Mouse (Mus musculus) urinary bladder, postnatal 4 days (tissue): Measurements from ENCODE around the gene Stx11.
"Not testable (repeated sequence)": the region's sequence is repeated elsewhere in the genome, so short reads cannot be mapped to it uniquely, and the experiment has no call there.

Experiments
- DNase-seq, 2 experiments: peaks; one replicate each; pipeline ENCODE4 v3.0.0; 2021 to 2022; ENCODE audit warnings: low spot score in 2 of 2

Stx11 gene

DNA sequence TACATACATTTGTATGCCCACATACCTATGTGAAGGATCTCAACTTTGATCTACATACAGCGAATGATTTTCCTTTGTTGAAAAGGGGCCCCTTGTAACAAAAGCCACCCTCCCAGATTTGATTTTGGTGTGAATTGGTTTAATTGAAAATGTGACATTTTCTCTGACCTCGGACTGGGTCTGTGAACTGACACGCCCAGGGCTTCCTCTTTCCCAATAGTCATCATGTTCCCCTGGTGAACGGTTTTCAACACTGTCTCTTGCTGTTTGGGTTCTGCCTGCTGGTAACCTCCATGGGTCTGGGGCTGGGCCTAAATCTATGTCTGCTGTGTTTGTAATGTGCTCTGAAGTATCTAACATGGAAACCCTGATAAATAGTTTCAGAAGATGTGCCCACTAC lies 6.8 kb downstream of the Stx11 start:
- no peak for DNase-seq

DNA sequence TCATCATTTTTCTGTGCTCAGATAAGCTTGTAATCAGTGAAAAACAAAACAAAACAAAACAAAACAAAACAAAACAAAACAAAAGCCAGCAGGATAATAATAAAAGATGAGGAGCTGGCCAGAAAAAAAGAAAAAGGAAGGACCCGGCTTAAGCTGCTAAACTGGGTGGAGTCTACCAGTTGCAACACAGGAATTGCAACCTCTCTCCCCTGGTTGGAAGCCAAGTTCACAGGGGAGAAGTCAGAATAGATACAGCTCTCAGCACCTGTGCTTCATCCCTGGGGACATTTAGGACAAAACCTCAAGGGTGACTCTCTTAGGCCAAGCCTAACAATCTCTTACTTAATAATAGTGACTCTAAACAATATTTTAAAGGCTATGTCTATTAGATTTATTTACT lies 8.3 kb downstream of the Stx11 start:
- no peak for DNase-seq

DNA sequence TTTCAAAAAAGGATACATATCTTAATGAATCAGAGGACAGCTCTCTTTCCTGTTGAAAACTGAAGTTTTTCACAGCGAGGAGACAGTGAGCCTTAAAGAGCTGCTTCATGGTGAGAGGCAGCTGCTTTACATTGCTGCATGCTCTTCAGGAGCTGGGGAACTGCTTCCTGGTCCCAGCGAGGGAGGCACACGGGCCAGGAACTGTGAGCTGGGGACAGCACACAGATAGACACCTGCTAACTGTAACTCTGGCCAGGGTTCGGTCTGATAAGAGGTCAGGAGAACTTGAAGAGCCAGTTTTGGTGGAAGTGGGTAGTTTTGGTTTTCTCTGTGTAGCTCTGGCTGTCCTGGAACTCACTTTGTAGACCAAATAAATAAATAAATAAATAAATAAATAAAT lies 12.7 kb downstream of the Stx11 start:
- not testable (repeated sequence) for DNase-seq

DNA sequence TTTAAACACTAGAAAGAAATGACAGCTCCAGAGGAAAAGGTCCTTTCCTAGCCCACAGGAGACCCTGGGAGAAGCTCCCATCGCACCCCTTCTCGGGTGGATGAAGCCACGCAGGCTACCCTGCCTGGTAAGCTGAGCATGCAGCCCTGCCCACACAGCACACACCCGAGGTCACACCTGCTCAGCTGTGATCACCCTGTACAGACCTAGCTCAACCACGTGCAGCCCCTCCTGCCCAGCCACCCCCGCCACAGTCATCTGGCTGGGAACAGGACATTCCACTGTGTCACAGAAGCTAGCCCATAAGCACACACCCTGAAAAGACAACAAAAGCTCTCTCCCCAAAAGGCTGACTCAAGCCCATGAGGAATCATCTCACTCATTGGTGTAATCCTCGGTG lies 14.8 kb downstream of the Stx11 start:
- DNase-seq, result no peak

DNA sequence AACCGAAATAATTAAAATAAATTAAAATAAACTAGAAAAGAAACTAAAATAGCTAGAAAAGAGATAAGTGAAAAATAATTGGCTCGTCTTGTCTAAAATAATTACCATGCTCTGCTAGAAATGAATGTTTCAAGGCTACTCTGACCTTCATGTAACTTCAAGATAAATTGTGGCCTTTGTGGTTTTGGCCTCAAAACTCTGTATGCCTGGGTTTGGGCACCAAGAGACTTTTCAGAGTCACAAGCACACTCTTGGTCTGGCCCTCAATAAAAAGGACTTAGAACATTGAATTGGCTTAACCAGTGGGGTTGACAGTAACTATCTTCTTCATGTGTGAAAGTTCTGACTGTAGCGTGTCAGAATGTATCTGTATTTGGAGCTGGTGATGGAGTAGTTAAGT lies 16.5 kb downstream of the Stx11 start:
- no peak for DNase-seq

DNA sequence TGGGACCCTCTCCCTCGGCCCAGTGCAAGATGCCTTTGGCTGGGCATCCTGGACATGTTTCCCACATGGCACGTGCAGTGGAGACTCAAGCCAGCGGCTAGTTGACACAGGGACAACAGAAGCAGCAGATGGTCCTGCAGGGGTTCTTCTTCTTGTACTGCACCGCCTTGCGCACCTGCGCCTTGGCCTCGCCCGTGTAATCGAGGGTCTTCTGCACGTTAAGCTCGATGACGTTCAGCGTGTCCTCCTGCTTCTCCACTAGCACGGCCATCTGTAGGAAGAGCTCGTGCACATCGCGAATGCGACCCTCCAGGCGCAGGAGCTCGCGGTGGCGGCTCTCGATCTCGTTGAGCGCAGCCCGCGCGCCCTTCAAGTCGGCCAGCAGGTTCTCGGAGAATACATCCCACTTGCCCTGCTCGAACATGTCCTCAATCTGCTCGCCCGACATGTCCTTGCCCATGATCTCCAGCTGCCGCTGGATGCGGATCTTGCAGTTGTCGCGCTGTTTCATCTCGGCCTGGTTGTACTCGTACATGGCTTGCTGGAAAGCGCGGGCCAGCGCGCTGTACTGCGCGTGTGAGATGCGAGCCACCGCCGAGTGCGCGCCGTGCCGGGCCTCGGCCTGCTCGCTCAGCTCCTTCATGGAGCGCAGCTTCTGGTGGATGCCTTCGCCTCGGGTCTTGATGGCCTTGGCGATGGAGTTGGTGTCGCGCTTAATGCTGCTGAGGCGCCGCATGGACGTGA lies 22.9 kb downstream of the Stx11 start:
- no peak for DNase-seq

DNA sequence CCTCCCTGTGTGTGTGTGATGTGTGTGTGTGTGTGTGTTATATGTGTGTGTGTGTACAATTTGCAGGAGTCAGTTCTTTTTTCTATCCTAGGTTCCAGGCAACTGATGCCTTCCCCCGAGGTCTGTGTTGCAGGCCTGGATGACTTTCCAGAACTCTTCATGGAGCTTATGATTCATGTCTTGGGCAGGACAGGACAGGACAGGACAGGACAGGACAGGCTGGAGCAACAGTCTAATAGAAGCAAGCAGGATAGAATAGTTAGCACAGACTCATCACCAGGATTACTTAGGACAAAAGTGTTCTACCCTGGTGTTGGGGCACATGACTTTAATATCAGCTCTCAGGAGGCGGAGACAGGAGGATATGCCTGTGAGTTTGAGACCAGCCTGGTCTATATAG lies 25.3 kb downstream of the Stx11 start:
- DNase-seq, result no peak

DNA sequence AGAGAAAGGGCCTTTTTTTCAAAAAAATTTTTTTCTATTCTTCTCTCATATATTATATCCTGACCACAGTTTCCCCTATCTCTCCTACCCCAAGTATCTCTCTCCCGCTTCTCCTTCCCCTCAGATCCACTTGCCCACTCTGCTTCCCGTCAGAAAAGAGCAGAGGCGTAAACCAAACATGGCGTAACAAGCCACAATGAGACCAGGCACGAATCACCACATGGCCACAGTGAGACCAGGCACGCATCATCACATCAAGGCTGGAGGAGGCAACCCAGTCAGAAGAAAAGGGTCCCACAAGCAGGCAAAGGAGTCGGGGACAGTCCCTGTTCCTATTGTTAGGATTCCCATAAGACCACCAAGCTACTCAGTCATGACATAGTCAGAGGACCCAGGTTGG lies 28.0 kb downstream of the Stx11 start:
- DNase-seq, result no peak

DNA sequence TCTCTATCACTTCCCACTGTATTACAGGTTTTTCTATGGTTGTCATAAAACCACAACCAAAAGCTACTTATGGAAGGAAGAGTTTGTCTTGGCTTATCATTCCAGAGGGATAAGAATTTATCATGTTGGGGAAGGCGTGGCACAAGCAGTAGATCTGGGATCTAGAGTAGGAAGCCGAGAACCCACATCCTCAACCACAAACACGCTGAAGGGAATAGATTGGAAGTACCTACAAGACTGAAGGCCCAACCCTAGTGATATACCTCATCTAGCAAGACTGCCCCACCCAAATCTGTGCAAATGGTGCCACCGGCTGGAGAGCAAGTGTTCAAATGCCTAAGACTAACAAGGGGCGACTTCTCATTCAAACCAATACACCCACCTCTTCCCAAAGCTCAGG lies 28.5 kb downstream of the Stx11 start:
- DNase-seq, result no peak

DNA sequence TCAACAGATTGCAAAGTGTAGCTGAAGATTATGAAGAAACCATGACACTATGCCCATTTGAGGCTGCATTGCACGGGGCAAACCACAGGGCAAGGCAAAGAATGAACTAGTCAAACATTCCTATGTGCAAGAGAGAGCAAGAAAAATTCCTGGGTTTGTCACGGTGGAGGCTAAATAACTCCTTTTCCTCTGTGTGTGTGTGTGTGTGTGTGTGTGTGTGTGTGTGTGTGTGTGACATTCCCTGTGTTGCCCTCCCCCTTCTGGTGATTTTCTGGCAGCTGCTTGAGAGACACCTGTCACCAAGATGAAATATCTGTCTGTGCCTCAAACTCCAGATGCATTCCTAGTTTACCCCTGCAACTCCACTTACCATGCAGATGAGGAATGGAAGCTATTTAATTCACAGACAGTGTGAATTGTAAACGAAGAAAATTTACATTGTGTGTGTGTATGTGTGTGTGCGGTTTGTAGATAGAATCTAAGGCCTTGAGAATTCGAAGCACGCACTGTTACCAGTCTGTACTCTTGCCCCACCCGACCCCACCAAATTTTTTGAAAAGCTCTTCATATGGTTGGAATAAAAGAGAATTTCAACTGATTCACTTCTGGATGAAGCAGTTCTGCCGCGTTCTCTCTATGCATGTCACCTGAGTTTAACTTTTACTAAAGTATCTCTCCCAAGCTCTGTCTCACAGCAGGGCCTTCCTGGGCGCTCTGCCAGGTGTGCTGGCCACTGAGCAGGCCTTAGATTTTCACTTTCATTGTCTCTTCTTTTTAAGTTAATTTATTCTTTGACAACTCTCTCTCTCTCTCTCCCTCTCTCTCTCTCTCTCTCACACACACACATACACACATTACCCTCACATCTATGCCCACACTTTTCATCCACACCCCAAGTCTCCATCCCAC lies 32.4 kb downstream of the Stx11 start:
- no peak for DNase-seq

DNA sequence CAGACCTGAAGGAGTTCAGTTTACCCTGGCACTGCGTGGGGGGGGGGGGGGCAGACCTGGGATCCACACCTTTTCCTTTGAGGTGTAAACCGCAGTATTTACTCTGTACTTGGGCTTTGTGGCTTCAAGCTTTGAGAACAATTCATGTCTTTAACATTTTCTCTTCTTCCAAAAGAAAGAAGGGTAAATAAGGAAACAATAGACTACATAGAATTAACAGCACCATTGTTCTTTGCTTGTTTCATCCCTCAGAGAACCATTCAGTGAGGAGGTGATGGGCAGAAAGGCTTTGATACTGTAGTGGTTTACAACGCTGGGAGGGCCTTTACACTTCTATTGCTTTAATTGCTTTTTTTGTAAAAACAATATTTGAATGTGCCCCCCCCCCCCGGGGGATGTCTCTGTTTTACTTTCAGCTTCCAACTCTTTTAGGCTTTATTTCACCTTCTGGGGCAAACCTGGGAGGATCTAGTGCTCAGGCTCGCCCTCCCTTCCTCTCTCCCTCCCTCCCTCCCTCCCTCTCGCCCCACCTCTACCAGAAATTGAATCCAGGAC lies 33.7 kb downstream of the Stx11 start:
- DNase-seq, result no peak

DNA sequence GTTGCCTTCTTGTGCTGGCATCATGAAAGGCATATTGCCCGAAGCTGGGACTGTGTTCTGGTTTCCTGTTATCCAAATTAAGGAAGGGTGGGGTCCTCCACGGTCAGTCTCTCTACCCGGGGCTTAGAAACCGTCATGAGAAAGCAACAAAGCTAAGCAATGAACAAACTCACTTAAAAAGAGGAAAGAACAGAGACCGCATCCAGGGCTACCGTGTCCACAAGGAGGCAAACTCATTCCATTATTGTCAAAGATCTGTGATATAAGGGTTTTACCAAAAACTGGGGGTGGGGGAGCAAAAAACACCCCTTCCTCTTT lies 34.3 kb downstream of the Stx11 start:
- no peak for DNase-seq

DNA sequence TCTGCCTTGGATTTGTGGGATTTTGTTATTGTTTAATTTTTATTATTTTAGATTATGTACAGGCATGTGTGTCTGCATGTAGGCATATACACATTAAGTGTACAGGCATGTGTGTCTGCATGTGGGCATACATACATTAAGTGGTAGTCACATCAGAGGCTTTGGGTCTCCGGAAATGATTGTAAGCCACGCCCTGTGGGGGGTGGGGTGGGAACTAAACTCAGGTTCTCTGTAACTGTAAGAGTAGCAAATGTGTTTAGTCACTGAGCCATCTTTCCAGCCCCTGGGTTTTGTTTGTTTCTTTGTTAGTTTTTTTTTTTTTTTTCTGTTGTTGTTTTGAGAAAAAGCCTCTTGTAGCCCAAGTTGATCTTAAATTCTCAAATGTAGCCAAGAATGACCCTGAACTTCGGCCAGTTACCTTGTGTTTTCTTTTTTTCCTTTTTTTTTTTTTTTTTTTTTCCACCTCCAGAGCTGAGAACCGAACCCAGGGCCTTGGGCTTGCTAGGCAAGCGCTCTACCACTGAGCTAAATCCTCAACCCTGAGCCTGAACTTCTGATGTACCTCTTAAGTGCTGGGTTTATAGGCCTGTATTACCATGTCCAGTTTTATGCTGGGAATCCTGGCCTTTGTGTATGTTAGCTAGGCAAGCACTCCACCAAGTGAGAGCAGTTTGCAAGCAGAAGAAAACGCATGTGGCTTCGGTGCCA lies 34.8 kb downstream of the Stx11 start:
- no peak for DNase-seq

DNA sequence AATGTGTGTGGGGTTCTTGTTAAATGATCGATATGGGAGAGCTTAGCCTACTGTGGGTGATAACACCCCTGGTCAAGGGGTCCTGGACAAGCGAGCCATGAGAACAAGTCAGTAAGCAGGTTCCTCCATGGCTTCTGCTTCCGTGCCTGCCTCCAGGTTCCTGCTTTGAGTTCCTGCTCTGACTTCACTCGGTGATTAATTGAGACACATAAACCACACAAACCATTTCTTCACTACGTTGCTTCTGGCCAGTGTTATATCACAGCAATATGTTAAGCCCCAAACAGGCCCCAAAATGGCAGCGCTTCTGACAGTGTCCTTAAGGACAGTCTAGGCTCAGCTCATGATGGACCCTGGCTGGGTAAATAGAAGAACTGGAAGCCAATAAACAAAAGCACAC lies 35.9 kb downstream of the Stx11 start:
- DNase-seq, result no peak

DNA sequence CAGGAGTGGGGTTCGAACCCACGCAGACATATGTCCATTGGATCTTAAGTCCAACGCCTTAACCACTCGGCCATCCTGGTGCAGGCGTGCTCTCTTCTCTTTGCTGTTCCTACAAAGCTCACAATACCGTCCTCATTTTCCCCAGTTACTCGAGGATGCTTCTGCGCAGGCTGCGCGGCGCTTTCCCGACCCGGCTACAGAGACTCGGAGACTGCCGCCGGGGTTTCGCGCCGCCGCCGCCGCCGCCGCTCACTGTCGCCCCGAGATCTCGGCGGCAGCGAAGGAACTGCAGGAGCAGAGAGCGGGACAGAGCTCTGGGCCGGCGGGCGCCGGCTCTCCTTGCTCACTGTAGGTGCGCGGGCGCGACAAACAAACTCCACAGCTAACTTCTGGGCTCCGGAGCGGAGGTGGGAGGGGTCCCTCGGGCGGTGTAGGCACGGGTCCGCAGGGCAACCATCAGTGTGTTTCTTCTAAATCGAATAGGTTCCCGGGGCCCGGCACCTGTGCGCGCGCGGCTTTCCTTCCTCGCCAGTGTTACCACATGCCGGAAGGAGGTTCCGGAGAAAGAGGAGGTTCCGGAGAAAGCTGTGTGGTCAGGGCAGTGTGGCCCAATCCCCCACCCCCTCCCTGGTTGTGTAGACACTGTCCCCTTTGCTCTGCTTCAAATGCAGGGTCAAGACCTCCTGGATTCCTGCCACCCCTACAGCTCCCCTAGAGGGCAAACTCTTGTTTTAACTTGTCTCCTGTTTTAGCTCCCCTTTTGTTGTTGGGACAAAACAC lies 41.3 kb downstream of the Stx11 start:
- peak; percentile 89 to 93 for DNase-seq

DNA sequence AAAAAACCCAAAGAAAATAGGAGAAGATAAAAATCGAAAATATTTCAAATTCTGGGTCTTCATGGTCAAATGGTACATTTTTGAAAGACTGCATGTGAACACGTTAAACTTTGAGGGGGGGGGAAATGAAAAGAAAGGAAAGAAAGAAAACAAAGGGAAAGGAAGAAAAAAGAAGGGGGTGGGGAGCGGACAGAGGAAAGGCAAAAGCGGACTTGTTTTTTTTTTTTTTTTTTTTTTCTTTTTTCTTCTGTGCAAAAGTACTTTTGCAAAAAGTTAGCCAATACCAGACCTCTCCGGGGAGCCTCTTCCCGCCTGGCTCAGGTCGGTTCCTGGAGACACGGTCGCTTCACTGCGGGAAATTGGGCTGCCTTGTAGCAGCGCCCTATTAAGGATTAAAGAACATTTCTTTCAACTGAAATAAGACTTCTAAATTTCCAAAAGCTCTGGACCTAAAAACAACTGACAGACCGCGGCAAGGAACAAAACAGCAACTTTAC lies 42.0 kb downstream of the Stx11 start:
- no peak for DNase-seq

DNA sequence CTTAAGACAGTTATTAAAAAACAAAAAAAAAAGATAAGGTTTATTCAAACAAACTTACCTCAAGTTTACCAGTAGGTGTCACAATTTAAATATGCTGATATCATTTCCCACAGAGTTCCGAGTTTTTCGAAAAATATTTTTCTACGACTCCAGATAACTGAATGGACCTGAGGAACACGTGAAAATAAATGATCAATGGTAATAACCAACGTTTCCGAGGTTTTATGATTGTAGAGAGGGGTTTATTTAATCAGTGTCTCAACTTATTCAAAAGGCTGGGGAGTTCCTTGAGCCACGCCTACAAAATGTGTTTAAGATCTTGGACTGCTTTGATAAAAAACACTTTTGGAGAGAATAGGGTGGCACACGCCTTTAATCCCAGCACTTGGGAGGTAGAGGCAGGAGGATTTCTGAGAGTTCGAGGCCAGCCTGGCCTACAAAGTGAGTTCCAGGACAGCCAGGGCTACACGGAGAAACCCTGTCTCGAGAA lies 42.5 kb downstream of the Stx11 start:
- DNase-seq, result no peak

DNA sequence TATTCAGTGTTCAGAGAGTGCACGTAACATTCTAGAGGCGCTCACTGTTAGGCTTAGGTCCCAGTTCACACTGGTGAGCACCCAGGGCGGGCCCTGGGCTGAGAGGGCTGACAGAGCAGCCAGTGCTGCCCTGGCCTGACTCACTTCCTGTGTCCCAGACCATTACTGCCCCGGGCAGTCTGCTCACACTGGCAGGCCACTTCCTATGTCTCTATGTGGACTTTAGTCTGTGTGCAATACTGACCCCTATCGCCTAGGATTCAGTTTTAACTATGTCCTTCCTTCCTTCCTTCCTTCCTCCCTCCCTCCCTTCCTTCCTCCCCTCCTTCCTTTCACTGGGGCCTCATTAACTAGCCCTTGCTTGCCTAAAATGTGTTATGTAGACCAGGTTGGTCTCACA lies 44.8 kb downstream of the Stx11 start:
- DNase-seq, result no peak

DNA sequence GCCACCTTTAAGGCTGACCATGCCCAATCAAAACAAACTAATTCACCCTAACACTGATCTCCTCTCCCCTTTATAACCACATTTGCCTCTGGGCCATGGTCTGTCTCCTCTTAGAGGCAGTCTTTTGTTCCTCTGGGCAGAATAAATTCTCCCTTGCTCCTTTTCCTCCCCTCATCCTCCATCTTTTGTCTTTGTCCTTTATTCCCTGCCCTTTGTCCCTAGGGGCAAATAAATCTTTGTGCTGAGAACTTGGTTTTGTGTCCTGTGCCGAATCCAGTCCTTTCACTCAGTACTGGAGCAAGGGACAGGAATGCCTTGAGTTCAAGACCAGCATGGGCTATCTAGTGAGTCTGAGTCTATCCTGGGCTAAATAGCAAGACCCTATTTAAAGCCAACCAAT lies 46.5 kb downstream of the Stx11 start:
- no peak for DNase-seq

DNA sequence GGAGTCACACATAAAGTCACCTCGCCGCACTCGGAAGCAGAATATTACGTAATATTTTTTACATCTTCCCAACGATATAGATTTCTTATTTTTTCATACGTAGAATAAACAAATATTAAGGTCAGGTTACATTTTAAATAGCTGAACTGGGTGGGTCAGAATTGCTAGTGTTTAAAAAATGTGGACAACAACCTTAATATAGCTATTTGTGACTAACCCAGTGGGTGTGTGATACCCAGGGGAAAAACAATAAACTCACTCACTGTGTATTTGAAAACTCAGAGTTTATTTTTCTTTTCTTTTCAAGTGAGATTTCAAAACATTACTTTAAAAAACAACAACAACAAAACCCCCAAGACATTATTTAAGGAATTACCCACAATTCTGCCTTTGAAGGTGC lies 47.7 kb downstream of the Stx11 start:
- no peak for DNase-seq

DNA sequence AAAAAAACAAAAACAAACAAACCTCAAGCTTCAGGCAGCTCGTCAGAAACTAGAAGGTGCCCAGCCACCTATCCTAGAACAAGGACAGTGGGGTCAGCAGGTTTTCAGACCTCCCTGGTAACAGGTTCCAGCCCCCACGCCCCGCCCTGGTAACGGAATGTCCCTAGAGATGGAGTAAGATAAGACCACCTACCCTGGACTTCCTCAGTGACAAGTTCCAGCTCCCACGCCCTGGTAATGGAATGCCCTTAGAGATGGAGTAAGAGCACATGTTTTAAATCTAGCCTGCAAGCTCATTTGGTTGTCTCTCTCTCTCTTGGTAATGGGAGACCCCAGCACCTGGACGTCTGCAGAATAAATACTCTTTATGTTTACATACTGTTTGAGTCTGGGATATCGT lies 48.3 kb downstream of the Stx11 start:
- no peak for DNase-seq
